Mouse (Mus musculus) cerebral cortex, adult 2 months (tissue): ENCODE results near the gene Pyurf.

Experiments used
- WGBS: fragments of 180-500 bp; shearing (Covaris S2); methylation state at CpG from one replicate; pipeline ENCODE4 v1.1.7; 2018; 5-methylcytosine and 5-hydroxymethylcytosine counted together

Gene Pyurf

DNA sequence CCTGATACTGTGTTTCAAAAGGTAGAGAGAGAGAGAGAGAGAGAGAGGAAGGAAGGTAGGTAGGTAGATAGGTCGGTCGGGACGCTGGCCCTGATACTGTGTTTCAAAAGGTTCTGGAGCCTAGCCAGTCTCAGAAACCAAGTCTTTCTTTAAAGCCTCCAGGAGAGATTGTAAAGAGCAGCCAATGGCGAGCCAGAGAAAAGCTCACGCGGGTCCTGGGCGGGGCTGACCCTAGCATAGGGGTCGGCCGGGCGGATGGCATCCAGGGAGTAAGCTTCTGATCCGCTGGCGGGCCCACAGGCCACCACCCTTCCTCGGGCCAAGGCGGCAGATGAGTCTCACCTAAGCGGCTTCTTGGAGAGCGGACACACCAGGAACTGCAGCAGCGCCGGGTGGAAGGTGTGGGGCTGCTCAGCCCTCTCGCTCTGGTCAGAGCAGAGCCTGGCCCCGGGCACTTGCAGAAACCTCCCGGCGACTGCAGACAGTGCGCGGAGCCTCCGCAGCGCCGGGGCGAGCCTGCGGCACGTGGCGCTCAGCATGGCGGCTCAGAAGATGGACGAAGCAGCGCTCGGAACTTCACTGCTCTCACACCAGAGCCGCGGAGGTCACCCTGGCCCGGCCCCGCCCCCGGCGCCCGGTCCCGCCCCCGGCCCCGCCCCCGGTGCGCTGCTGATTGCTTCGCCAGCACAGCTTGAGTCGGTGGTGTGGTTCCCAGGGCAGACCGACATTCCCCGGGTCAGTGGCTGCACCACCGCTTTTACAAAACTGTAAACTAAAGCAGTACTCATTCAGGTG lies at the start of gene Pyurf:
Pyurf (minus strand) TSS at position 612 of the 795 bp plus-strand sequence.
- under 1% methylated on average over 52 of the region's 52 CpGs for WGBS

DNA sequence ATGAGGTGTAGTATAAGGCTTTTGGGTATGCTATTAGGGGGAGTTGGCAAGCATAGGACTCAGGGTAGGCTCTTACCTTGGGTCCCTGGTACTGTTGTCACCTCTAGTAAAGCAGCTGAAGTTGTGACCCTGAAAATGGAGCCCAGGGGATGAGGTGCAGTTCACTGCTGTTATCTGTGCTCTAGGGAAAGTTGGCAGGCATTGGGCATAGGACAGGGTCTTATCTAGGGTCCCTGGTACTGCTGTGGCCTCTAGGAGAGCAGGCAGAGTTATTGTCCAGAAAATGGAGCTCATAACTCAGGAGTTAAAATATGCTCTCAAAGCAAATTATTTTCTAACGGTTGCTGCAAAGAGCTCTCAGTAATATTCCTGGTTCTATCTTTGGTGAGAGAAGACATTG lies 29.5 kb upstream of the Pyurf start:
- 48% methylated on average over 1 of the region's 1 CpGs for WGBS

DNA sequence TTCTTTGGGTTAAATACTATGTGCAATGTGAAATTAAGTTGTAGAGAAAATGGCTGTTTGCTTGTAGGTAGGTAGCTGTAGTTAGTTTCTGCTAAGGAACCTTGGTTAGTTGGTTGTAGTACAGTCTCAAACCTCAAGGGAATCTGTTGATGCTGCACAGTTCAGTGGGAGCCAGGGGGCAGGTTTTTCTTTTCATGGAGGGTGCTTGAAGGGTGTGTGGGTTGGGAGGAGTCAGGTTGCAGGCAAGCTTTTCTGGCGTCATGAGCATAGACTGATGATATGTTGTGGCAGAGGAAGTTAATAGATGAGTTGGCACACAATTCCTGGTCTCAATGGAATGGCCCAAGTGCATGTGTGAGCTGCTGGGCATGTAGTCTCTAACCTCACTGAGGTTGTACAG lies 19.8 kb upstream of the Pyurf start:
- 23% methylated on average over 1 of the region's 1 CpGs for WGBS

DNA sequence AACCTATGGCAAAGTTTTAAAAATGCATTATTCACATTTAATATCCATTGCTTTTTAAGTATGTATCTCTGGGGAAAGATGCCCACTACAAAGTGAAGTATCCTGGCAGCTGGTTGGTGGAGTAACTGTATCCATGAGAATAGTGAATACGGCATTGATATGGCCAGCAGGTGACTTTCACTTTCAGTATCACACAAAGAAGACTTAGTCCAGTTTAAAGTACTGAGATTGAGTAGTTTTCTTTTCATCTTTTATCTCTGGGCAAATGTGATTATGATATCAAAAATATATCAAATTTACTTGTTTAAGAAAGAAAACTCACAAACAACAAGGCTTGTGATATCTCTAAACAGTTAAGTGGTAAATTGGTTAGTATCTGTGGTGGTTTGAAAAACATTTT lies 14.8 kb upstream of the Pyurf start:
- 80% methylated on average over 1 of the region's 1 CpGs for WGBS

DNA sequence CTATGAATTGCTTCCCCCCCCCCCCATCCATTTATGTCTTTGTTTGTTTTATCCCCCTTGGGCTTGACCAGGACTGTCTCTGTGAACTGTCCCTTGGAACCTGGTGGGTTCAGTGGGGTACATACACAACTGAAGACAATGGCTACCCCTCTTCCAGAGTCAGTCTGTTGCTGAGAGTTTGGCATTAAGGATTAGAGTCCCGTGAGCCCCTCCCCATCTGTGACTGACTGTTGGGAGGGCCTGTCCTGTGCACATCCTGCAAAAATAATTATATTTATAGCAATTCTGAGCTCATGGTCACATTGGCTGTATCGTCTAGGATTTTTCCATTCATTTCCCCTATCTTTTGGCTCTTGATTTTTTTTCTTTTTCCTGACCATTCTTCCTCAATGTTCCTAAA lies 11.8 kb upstream of the Pyurf start:
- WGBS: 6% methylated on average over 2 of the region's 2 CpGs

DNA sequence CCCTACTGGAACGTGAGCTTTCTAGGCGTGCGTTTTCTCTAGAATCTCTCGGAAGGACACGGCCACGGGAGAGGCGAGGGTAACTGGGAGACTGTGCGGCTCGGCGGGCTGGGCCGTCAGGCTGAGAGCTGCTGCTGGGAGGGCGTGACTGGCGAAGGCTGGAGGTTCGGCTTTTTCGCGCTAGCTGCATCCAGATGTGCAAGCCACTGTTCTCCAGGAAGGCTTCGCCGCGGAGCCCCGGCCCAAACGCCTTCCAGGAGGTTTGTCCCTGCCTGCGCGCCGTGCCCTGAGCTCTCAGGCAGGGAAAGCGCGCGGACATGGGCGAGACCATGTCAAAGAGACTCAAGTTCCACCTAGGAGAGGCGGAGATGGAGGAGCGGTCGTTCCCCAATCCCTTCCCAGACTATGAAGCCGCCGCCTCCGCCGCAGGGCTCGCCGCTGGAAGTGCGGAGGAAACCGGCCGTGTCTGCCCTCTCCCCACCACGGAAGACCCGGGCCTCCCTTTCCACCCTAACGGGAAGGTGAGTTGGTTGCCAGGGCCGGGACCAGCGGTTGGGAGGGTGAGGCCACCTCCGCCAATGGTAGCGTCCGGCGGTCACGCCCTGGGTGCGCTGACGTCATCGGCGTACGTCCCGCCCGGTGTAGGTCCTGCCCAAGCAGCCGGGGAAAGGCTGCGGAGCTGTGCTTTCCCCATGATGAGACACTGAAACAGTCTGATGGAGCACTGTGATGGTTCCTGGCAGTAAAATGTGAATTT lies 11.0 kb upstream of the Pyurf start:
- under 1% methylated on average over 59 of the region's 59 CpGs for WGBS

DNA sequence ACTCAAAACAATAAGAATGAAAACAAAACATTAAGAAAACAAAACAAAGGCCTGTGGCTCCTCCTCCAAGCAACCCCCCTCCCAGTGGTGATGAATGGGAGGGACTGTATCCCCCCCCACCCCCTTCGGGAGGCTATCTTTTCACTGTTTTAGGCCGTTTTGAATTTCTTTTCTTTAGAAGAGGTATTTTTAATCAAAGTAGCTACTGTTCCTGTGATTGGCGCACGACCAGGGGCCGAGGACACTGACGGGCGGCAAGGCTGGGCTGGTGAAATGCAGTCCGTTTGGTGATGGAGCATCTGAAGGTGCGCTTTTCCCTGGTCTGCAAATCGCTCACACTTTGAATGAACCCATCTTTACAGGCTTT lies 10.5 kb upstream of the Pyurf start, which contains the start of gene Lancl2:
Lancl2 (plus strand) TSS at position 165 of the 367 bp plus-strand sequence.
- WGBS: under 1% methylated on average over 10 of the region's 10 CpGs

DNA sequence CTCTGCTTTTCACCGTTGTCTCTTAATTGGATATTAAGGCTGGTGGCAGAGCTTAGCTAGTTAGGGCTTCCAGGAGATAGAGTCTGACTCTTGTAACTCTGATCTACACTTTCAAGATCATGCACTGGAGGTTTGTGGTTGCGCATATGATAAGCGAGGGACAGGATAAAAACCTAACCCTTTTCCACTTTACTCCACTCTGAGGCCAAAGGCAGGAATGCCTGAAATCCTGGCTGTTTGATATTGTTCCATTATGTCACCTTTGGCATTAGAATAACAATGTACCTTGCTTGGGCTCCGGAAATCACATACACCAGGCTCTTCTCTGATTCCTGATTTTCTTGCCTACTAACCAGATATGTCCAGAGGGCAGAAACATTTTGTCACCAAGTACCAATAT lies 9.8 kb upstream of the Pyurf start:
- WGBS: 41% methylated on average over 4 of the region's 4 CpGs

DNA sequence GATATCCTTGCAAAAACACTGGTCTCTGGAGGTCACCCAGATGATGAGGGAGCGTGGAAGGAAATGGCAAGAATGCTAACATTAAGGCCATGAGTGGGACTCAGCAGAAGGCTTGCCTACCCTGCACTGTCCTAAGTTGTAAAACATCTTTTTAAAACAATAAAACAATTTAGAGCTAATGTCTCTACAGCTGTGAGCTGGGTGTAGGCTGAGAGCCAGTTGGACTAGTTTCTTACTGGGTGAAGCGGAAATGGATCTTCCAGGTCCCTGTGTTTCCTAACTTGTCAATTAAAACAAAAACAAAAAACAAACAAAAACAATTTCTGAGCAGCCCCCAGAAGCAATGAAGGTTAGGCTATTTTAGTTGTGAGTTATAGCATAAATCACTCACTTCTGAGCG lies 1.2 kb upstream of the Pyurf start:
- WGBS: 94% methylated on average over 3 of the region's 3 CpGs

DNA sequence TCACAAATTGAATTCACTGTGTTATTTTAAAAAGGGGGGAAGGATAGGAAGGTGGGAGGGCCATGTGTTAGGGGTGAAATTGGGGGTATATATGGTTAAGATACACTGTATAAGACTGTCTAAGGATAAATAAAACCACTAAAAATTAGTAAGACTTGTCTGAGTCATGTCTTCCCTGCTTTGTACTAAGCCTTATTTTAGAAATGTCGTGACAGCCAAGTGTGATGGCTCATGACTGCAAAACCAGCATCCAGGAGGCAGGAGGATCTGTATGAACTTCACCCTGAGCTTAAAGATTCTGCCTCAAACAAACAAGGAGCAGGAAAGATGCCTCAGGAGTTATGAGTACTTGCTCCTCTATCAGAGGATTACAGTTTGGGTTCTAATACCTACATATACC lies 7.7 kb downstream of the Pyurf start:
- 70% methylated on average over 1 of the region's 1 CpGs for WGBS

DNA sequence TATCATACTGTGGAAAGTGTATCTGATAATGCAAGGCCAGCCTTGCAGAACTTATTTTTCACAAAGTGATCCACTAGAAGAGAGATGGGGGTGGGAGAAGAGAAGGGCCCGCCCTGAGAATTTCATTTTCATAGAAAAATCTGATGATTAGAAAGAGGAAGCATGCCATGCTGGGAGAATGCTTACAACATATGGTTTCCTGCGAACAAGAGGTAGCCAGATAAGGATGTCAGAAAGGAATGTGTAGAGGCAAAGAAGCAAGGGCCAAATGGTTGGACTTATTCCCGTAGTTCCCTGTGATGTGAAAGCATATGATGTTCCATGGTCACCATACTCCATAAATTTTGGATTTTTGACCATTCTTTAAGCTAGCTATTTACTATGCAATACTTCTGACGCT lies 30.6 kb downstream of the Pyurf start:
- WGBS: 82% methylated on average over 4 of the region's 4 CpGs

DNA sequence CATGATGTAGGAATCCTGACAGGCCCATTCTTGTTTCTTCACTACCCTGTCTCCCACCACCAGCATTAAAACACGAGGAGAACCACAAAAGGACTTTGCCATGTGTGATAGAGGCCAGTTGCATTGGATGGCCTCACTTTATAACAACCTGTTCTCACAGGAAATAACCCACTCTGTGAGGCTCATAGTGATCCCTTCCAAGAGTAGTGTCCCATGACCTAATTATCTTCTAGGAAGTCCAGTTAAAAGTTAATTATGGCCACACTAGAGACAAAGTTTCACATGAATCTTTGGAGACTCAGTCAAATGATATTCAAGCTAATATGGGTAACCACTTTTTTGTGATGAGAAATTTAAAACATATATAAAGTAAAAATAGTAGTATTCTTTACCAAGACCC lies 44.6 kb downstream of the Pyurf start:
- 70% methylated on average over 1 of the region's 1 CpGs for WGBS

DNA sequence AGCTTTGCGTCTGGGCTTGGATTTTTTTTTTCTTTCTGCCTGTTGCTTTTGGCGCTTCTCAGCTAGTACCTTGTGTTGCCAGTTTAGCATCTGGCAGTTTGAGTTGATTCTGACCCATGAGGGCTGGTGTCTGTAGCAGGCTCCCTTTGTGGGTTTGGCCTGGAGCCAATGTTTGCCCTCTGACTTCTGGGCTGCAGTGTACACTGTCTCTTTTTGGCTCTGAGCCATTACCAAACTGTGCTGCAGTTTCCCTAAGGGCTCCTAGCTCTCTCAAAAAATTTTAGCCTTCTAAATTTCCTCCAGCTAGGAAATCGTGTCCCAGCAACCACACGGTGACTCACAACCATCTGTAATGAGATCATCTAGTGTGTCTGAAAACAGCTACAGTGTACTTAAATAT lies 50.1 kb downstream of the Pyurf start:
- WGBS: 18% methylated on average over 4 of the region's 4 CpGs

DNA sequence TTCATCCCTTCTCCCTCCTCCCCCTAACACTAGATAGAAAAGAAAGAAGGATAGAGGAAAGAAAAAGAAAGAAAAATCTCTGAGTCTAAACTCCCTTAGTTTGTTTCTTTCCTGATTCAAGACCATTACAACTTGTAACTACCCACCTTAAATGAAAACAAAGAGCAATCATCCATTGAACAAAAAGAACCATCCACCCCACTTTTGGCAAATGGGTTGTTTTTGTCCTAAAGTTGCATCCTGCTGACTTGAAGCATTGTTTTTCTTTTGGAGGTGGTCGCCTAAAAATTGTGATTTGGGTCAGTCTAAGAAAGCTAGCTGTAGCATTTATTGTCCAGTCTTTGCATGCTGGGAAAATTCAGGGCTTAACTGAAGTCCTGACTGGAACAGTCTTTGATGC lies 52.3 kb downstream of the Pyurf start:
- WGBS: 44% methylated on average over 1 of the region's 1 CpGs
